Mouse (Mus musculus) liver, postnatal 0 days (tissue): Measurements from ENCODE around the gene Gcnt3. TPM values are rescaled to one million over a fixed set of nuclear protein-coding genes. Genes with fewer than 3 reads are reported as not detected.
A peak's percentile ranks its signal among the peaks of the same experiment; 100 is the strongest.

Experiments
- ATAC-seq: fragments of 200-750 bp; cut with Nextera tagmentation; 2 replicates; pipeline ENCODE4 v1.8.0; 2017; ENCODE audit warnings: mild to moderate bottlenecking, moderate library complexity
- DNase-seq: peaks from one replicate; pipeline ENCODE4 v3.0.0-alpha.2; 2016
- H3K27ac ChIP-seq: fragments of 300-500 bp; sonication (generic); 2 replicates; pipeline ENCODE4 v1.5.1; 2014; ENCODE audit warnings: antibody characterized with exemption, moderate library complexity, mild to moderate bottlenecking, low read depth
- H3K27me3 ChIP-seq: fragments of 300-500 bp; sonication (generic); 2 replicates; pipeline ENCODE4 v1.6.1; 2014; ENCODE audit warnings: low read length, control low read depth, mixed read lengths; ENCODE audit not compliant: insufficient read depth
- H3K36me3 ChIP-seq: fragments of 300-500 bp; sonication (generic); replicated peaks from 2 replicates; pipeline ENCODE4 v1.6.1; 2014; ENCODE audit warnings: mild to moderate bottlenecking, control low read depth, low read length, moderate library complexity, mixed read lengths; ENCODE audit not compliant: insufficient read depth
- H3K4me1 ChIP-seq: fragments of 300-500 bp; sonication (generic); 2 replicates; pipeline ENCODE4 v1.6.1; 2014; ENCODE audit warnings: antibody characterized with exemption, mild to moderate bottlenecking, control low read depth; ENCODE audit not compliant: insufficient read depth
- H3K4me2 ChIP-seq: fragments of 300-500 bp; sonication (generic); 2 replicates; pipeline ENCODE4 v1.6.1; 2014; ENCODE audit warnings: low read depth, mild to moderate bottlenecking, low read length, moderate library complexity, mixed read lengths
- H3K4me3 ChIP-seq: fragments of 300-500 bp; sonication (generic); 2 replicates; pipeline ENCODE4 v1.5.1; 2014; ENCODE audit warnings: low read depth, low read length
- H3K9ac ChIP-seq: fragments of 300-500 bp; sonication (generic); replicated peaks from 2 replicates; pipeline ENCODE4 v1.6.1; 2014; ENCODE audit warnings: mild to moderate bottlenecking, moderate library complexity
- H3K9me3 ChIP-seq: fragments of 300-500 bp; sonication (generic); 2 replicates; pipeline ENCODE4 v1.6.1; 2016; ENCODE audit warnings: mild to moderate bottlenecking, control low read depth, low read length, mixed read lengths
- CTCF ChIP-seq: sonication (generic); IDR thresholded peaks from 2 replicates; pipeline ENCODE4 v1.5.1; 2016; ENCODE audit warnings: antibody characterized with exemption, low read depth
- EP300 ChIP-seq: IDR thresholded peaks from 2 replicates; pipeline ENCODE4 v1.6.1; 2016; ENCODE audit warnings: antibody characterized with exemption, low read depth, mild to moderate bottlenecking
- WGBS: fragments of 180-500 bp; shearing (Covaris S2); extraction: QIAGEN DNeasy Blood & Tissue Kit; methylation state at CpG from one replicate; pipeline ENCODE4 v1.1.7; 2014; ENCODE audit not compliant: insufficient replicate concordance; 5-methylcytosine and 5-hydroxymethylcytosine counted together
- polyA plus RNA-seq: library from polyadenylated mRNA; unstranded; fragments of >200 nt; fragmentation: Nextera tagmentation; extraction: Ambion mirVana; gene quantifications from 2 replicates; pipeline ENCODE4 v1.2.1, GENCODE M21; 2015

The Gcnt3 gene
- polyA plus RNA-seq, 1 experiment from 2014 or later, result not detected

GRCm38 (mm10) chr9:70003516-70003915 is 34.4 kb downstream of the Gcnt3 start:
- no peak for DNase-seq
- no peak overlapping the region for H3K4me3 ChIP-seq
- no peaks in the 10 kb centered on the region for H3K27me3 ChIP-seq
- H3K9me3 ChIP-seq, result 0 out of 2 replicates have a peak, but pooled peaks cover 3% of the 10 kb centered on the region
- WGBS, result 68% methylated on average over 10 of the region's 10 CpGs
- no peak for ATAC-seq
- no peak overlapping the region for H3K4me2 ChIP-seq
- H3K27ac ChIP-seq, result peak overlapping the region; percentile 31
- no peak overlapping the region for H3K9ac ChIP-seq
- 0 out of 2 replicates have a peak, but pooled peaks cover 1% of the 10 kb centered on the region for H3K4me1 ChIP-seq
- no peak for TF ChIP-seq EP300
- no peak for TF ChIP-seq CTCF
- H3K36me3 ChIP-seq, result peaks cover 61% of the 10 kb centered on the region

GRCm38 (mm10) chr9:69999318-69999717 is 38.6 kb downstream of the Gcnt3 start:
- Histone ChIP-seq H3K27me3 (no peaks in the 10 kb centered on the region), H3K27ac (no peak overlapping the region), H3K9ac (no peak overlapping the region), H3K4me2 (no peak overlapping the region), H3K4me3 (no peak overlapping the region), H3K36me3 (peaks cover 74% of the 10 kb centered on the region), H3K9me3 (0 out of 2 replicates have a peak, but pooled peaks cover 3% of the 10 kb centered on the region), H3K4me1 (peaks cover 7% of the 10 kb centered on the region; the same call in 1 of the 2 replicates)
- 93% methylated on average over 1 of the region's 1 CpGs for WGBS
- no peak for ATAC-seq
- no peak for DNase-seq
- TF ChIP-seq CTCF (peak; percentile 52), EP300 (no peak)

GRCm38 (mm10) chr9:69994547-69994946 is 43.3 kb downstream of the Gcnt3 start:
- 0 out of 2 replicates have a peak, but pooled peaks cover 3% of the 10 kb centered on the region for H3K9me3 ChIP-seq
- ATAC-seq, result no peak
- no peak for DNase-seq
- no peak overlapping the region for H3K27ac ChIP-seq
- TF ChIP-seq EP300 (no peak), CTCF (no peak)
- H3K4me3 ChIP-seq, result no peak overlapping the region
- H3K27me3 ChIP-seq, result no peaks in the 10 kb centered on the region
- peaks cover 32% of the 10 kb centered on the region for H3K36me3 ChIP-seq
- no peak overlapping the region for H3K4me2 ChIP-seq
- 87% methylated on average over 5 of the region's 5 CpGs for WGBS
- no peak overlapping the region for H3K9ac ChIP-seq
- peaks cover 43% of the 10 kb centered on the region for H3K4me1 ChIP-seq

- Histone ChIP-seq H3K9me3 (no peaks in the 10 kb centered on the region), H3K4me3 (no peak overlapping the region), H3K9ac (no peak overlapping the region), H3K4me1 (peaks cover 47% of the 10 kb centered on the region), H3K27me3 (no peaks in the 10 kb centered on the region), H3K4me2 (0 out of 2 replicates have a peak overlapping the region, but pooled peaks have one; percentile 15), H3K27ac (peak overlapping the region; percentile 60; the same call in 1 of the 2 replicates), H3K36me3 (peaks cover 21% of the 10 kb centered on the region)
- ATAC-seq (no peak), DNase-seq (no peak)
- no peak for TF ChIP-seq CTCF
- no peak for TF ChIP-seq EP300
- 38% methylated on average over 1 of the region's 1 CpGs for WGBS
These were observed 44.4 kb downstream of the Gcnt3 start for GRCm38 (mm10) chr9:69993479-69993878.

GRCm38 (mm10) chr9:69992841-69993277 is 45.0 kb downstream of the Gcnt3 start:
- H3K9me3 ChIP-seq, result no peaks in the 10 kb centered on the region
- no peak overlapping the region for H3K4me3 ChIP-seq
- H3K36me3 ChIP-seq, result peaks cover 19% of the 10 kb centered on the region
- no peaks in the 10 kb centered on the region for H3K27me3 ChIP-seq
- H3K27ac ChIP-seq, result peak overlapping the region; percentile 60
- DNase-seq (no peak), ATAC-seq (no peak)
- whole genome bisulfite sequencing, result 11% methylated on average over 5 of the region's 5 CpGs
- TF ChIP-seq CTCF (no peak), EP300 (no peak)
- H3K4me1 ChIP-seq, result peaks cover 49% of the 10 kb centered on the region
- H3K4me2 ChIP-seq, result peak overlapping the region; percentile 29
- H3K9ac ChIP-seq, result no peak overlapping the region

- no peak for DNase-seq
- H3K27ac ChIP-seq, result peak overlapping the region; percentile 98; the same call in 1 of the 2 replicates
- H3K4me2 ChIP-seq, result peak overlapping the region; percentile 79
- peak overlapping the region; percentile 96 for H3K9ac ChIP-seq
- H3K36me3 ChIP-seq, result peaks cover 2% of the 10 kb centered on the region; the same call in 1 of the 2 replicates
- ATAC-seq, result no peak
- H3K27me3 ChIP-seq, result no peaks in the 10 kb centered on the region
- no peaks in the 10 kb centered on the region for H3K9me3 ChIP-seq
- peak overlapping the region; percentile 94 for H3K4me3 ChIP-seq
- peaks cover 50% of the 10 kb centered on the region for H3K4me1 ChIP-seq
- TF ChIP-seq CTCF (peak; percentile 31; the same call in 1 of the 2 replicates), EP300 (no peak)
- 8% methylated on average over 5 of the region's 5 CpGs for WGBS
These were observed 47.5 kb downstream of the Gcnt3 start for GRCm38 (mm10) chr9:69990346-69990745.
